Mouse (Mus musculus) heart, adult 2 months (tissue): Measurements from ENCODE around the gene Mbd3.

Source experiments
- CTCF ChIP-seq: fragments of 200-600 bp; IDR thresholded peaks from 2 replicates; pipeline ENCODE4 v1.8.1; 2022; ENCODE audit warnings: antibody characterized with exemption, mild to moderate bottlenecking, moderate library complexity
- POLR2A ChIP-seq: fragments of 200-500 bp; IDR thresholded peaks from 2 replicates; pipeline ENCODE4 v1.6.1; 2011; ENCODE audit warnings: mild to moderate bottlenecking, low read depth, low read length, control low read depth; ENCODE audit not compliant: insufficient read depth

GRCm38 (mm10) chr10:80417371-80417770 lies 18.0 kb upstream of the Mbd3 start:
- TF ChIP-seq CTCF (no peak), POLR2A (no peak)
